Mouse (Mus musculus): Measurements from ENCODE around the gene Lce1h.

GRCm38 (mm10) chr3:92778799-92779198 lies 13.9 kb upstream of the Lce1h start, which contains the start of gene Lce1i:
- TF ChIP-seq POLR2A (IDR thresholded peaks at IDR 0.05; ENCODE audit: extremely low read depth, insufficient read depth, low read length): no peak
- no peak for TF ChIP-seq CTCF (IDR thresholded peaks at IDR 0.05; ENCODE audit: low read depth, low read length)
